8 mouse cellular contexts compared by ENCODE assay signal in the genomic region with DNA sequence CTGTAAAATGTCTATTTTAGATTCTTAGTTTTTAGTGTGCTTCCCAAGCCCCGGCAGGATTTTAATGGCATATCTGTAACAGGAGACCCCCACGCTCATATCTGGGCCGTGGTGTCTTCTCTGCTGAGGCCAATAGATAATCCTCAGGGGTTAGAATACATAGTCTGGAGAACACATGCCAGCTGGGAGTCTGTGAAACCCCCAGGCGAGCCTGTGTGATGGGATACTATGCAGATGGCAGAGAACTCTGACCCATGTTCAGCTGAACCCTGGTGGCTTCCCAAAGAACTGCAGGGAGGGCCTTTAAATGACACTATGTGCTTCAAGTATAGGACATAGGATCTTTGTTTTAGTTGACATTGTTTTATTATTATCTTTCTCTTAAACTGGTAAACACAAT.
DNase-seq lines count a peak whose midpoint lies in the region; ATAC-seq and TF ChIP-seq lines count a peak whose summit lies in the region.

No protein-coding gene starts in this region.

- no peaks in the 10 kb centered on the region for H3K36me3 ChIP-seq in CH12.LX (replicated peaks in 1 of 2; ENCODE audit: control insufficient read depth in 1 of 2, insufficient read depth in 1 of 2, low read length in 1 of 2)
- H3K36me3 ChIP-seq in embryonic facial prominence, embryonic 12.5 days, result no peaks in the 10 kb centered on the region
- no peaks in the 10 kb centered on the region for H3K36me3 ChIP-seq in heart, embryonic 13.5 days
- H3K36me3 ChIP-seq in midbrain, embryonic 12.5 days, result no peaks in the 10 kb centered on the region

- TF ChIP-seq EP300 in CH12.LX (IDR thresholded peaks at IDR 0.05; ENCODE audit: low read length), result no peak

- dilution Hi-C loops in CH12.LX (cut with MboI; ENCODE audit: extremely low pct_ligation_motif_present, extremely low pct_unique_long_range_greater_than_20kb, low sequenced_read_pairs), result no loop called here

- H3K4me3 ChIP-seq in CH12.LX (replicated peaks in 1 of 3; ENCODE audit: low read depth in 2 of 3, low read length in 2 of 3, poor library complexity in 1 of 3), result no peak overlapping the region
- H3K4me3 ChIP-seq in embryonic facial prominence, embryonic 12.5 days, result no peak overlapping the region
- H3K4me3 ChIP-seq in heart, embryonic 13.5 days, result 0 out of 2 replicates have a peak overlapping the region, but pooled peaks have one; percentile 6
- no peak overlapping the region for H3K4me3 ChIP-seq in midbrain, embryonic 12.5 days

- H3K79me2 ChIP-seq in CH12.LX (replicated peaks; ENCODE audit: control insufficient read depth, extremely low read depth, insufficient read depth, poor library complexity, severe bottlenecking), result no peaks in the 10 kb centered on the region

- H3K9ac ChIP-seq in CH12.LX (ENCODE audit: insufficient read depth, low read depth), result no peak overlapping the region
- no peak overlapping the region for H3K9ac ChIP-seq in embryonic facial prominence, embryonic 12.5 days
- peak overlapping the region; percentile 24 for H3K9ac ChIP-seq in heart, embryonic 13.5 days
- H3K9ac ChIP-seq in midbrain, embryonic 12.5 days (replicated peaks), result no peak overlapping the region

- TF ChIP-seq CTCF in CH12.LX (conservative IDR thresholded peaks at IDR 0.05 in 1 of 2, IDR thresholded peaks at IDR 0.05 in 1 of 2; ENCODE audit: low read depth in 2 of 2, low read length in 2 of 2), result peak; percentile 42 to 57; a peak in 3 of 4 replicates

- no peaks in the 10 kb centered on the region for H3K9me3 ChIP-seq in CH12.LX (replicated peaks; ENCODE audit: low read length)
- no peaks in the 10 kb centered on the region for H3K9me3 ChIP-seq in embryonic facial prominence, embryonic 12.5 days
- H3K9me3 ChIP-seq in heart, embryonic 13.5 days, result 0 out of 2 replicates have a peak, but pooled peaks cover 2% of the 10 kb centered on the region
- H3K9me3 ChIP-seq in midbrain, embryonic 12.5 days, result no peaks in the 10 kb centered on the region

- no peaks in the 10 kb centered on the region for H3K4me1 ChIP-seq in CH12.LX (ENCODE audit: control insufficient read depth in 1 of 2, insufficient read depth in 2 of 2)
- peaks cover 25% of the 10 kb centered on the region for H3K4me1 ChIP-seq in embryonic facial prominence, embryonic 12.5 days
- H3K4me1 ChIP-seq in heart, embryonic 13.5 days, result peaks cover 39% of the 10 kb centered on the region
- peaks cover 19% of the 10 kb centered on the region for H3K4me1 ChIP-seq in midbrain, embryonic 12.5 days

- no peak overlapping the region for H3K4me2 ChIP-seq in CH12.LX (ENCODE audit: insufficient read depth, low read depth, poor library complexity, severe bottlenecking)
- no peak overlapping the region for H3K4me2 ChIP-seq in embryonic facial prominence, embryonic 12.5 days (replicated peaks)
- peak overlapping the region; percentile 42 for H3K4me2 ChIP-seq in heart, embryonic 13.5 days
- no peak overlapping the region for H3K4me2 ChIP-seq in midbrain, embryonic 12.5 days (replicated peaks)

- WGBS in embryonic facial prominence, embryonic 12.5 days, result 16% methylated on average over 4 of the region's 4 CpGs
- 8% methylated on average over 4 of the region's 4 CpGs for WGBS in heart, embryonic 13.5 days
- WGBS in midbrain, embryonic 12.5 days, result 24% methylated on average over 4 of the region's 4 CpGs

- no peak; the same call in none of the 2 replicates for TF ChIP-seq RAD21 in CH12.LX (IDR thresholded peaks at IDR 0.05; ENCODE audit: low read depth, low read length)

- peak; percentile 35 to 63 for DNase-seq in cerebellum, postnatal 14 days
- no peak for DNase-seq in cerebellum, adult 9-10 months
- DNase-seq in CH12.LX (ENCODE audit: extremely low read depth), result peak; percentile 9
- peak; percentile 33 for DNase-seq in kidney, postnatal 14 days
- DNase-seq in Muller cell, postnatal 12 days (ENCODE audit: inconsistent ontology term), result no peak

- in situ Hi-C loops in CH12.LX (cut with MboI; ENCODE audit: low pct_ligation_motif_present, low pct_unique_long_range_greater_than_20kb, low sequenced_read_pairs), result no loop called here

- TF ChIP-seq POLR2A in CH12.LX (IDR thresholded peaks at IDR 0.05; ENCODE audit: low read depth, low read length), result no peak

- ATAC-seq in embryonic facial prominence, embryonic 12.5 days (ENCODE audit: insufficient number of reproducible peaks, insufficient read depth, low FRiP score, low TSS enrichment), result no peak
- ATAC-seq in heart, embryonic 13.5 days (ENCODE audit: extremely low read depth, insufficient number of reproducible peaks, low FRiP score, low TSS enrichment), result no peak; the same call in 1 of the 2 replicates
- 0 out of 2 replicates have a peak, but pooled peaks have one; percentile 38 for ATAC-seq in midbrain, embryonic 12.5 days (ENCODE audit: low FRiP score, low read depth)

- no peak overlapping the region for H3K27ac ChIP-seq in CH12.LX (ENCODE audit: insufficient read depth, low read depth)
- H3K27ac ChIP-seq in embryonic facial prominence, embryonic 12.5 days, result peak overlapping the region; percentile 60
- peak overlapping the region; percentile 88 for H3K27ac ChIP-seq in heart, embryonic 13.5 days (replicated peaks)
- peak overlapping the region; percentile 50 for H3K27ac ChIP-seq in midbrain, embryonic 12.5 days (replicated peaks)

- H3K27me3 ChIP-seq in CH12.LX (replicated peaks), result no peaks in the 10 kb centered on the region
- H3K27me3 ChIP-seq in embryonic facial prominence, embryonic 12.5 days, result no peaks in the 10 kb centered on the region
- H3K27me3 ChIP-seq in heart, embryonic 13.5 days (replicated peaks), result no peaks in the 10 kb centered on the region
- peaks cover 7% of the 10 kb centered on the region; the same call in 1 of the 2 replicates for H3K27me3 ChIP-seq in midbrain, embryonic 12.5 days

TF ChIP-seq in CH12.LX, 34 proteins besides CTCF, POLR2A, EP300 and RAD21:
- TF ChIP-seq SIN3A (IDR thresholded peaks at IDR 0.05; ENCODE audit: low read length) (no peak), CHD2 (IDR thresholded peaks at IDR 0.05; ENCODE audit: low read length) (no peak), JUN (IDR thresholded peaks at IDR 0.05; ENCODE audit: insufficient read depth, low read depth, low read length) (no peak), HCFC1 (IDR thresholded peaks at IDR 0.05; ENCODE audit: low read depth, low read length) (no peak), TBP (conservative IDR thresholded peaks at IDR 0.05; ENCODE audit: low read depth, low read length) (no peak), ETS1 (conservative IDR thresholded peaks at IDR 0.05; ENCODE audit: low read depth, low read length) (no peak), MXI1 (IDR thresholded peaks at IDR 0.05; ENCODE audit: low read depth, low read length) (no peak), ELF1 (IDR thresholded peaks at IDR 0.05; ENCODE audit: low read depth, low read length) (no peak), SMC3 (IDR thresholded peaks at IDR 0.05; ENCODE audit: low read depth, low read length) (no peak), JUND (conservative IDR thresholded peaks at IDR 0.05; ENCODE audit: low read depth, low read length) (no peak), RCOR1 (conservative IDR thresholded peaks at IDR 0.05; ENCODE audit: low read depth, low read length) (no peak), BHLHE40 (IDR thresholded peaks at IDR 0.05; ENCODE audit: low read depth, low read length) (no peak), ZC3H11A (IDR thresholded peaks at IDR 0.05; ENCODE audit: low read depth, low read length) (no peak), MEF2A (IDR thresholded peaks at IDR 0.05; ENCODE audit: borderline replicate concordance, low read depth, low read length) (no peak)
TF ChIP-seq in CH12.LX: peak in this region for 0.

Comparison
In these comparisons a context has a peak if more than half of its experiments do, and no peak if none do; other contexts are left out.
1. DNase-seq: peak in cerebellum, postnatal 14 days (2 of 2), CH12.LX (single experiment) and kidney, postnatal 14 days (single experiment); none in cerebellum, adult 9-10 months (single experiment) and Muller cell, postnatal 12 days (single experiment).